Mouse (Mus musculus) neural tube, embryonic 13.5 days (tissue): ENCODE results near the gene Elovl1. TPM values are rescaled to one million over a fixed set of nuclear protein-coding genes. Genes with fewer than 3 reads are reported as not detected.
A peak's percentile ranks its signal among the peaks of the same experiment; 100 is the strongest.

Experiments used
- ATAC-seq: fragments of 200-750 bp; cut with Nextera tagmentation; 2 replicates; pipeline ENCODE4 v1.8.0; 2017; ENCODE audit warnings: low read depth, mild to moderate bottlenecking, moderate TSS enrichment, moderate library complexity
- H3K27ac ChIP-seq: fragments of 300-500 bp; sonication (generic); replicated peaks from 2 replicates; pipeline ENCODE4 v1.5.1; 2015; ENCODE audit warnings: moderate library complexity, mild to moderate bottlenecking, inconsistent platforms
- H3K27me3 ChIP-seq: fragments of 300-500 bp; sonication (generic); 2 replicates; pipeline ENCODE4 v1.6.1; 2015; ENCODE audit warnings: mild to moderate bottlenecking, inconsistent platforms
- H3K36me3 ChIP-seq: fragments of 300-500 bp; sonication (generic); 2 replicates; pipeline ENCODE4 v1.6.1; 2015; ENCODE audit warnings: mild to moderate bottlenecking, inconsistent platforms
- H3K4me1 ChIP-seq: fragments of 300-500 bp; sonication (generic); replicated peaks from 2 replicates; pipeline ENCODE4 v1.6.1; 2015; ENCODE audit warnings: inconsistent platforms
- H3K4me2 ChIP-seq: fragments of 300-500 bp; sonication (generic); 2 replicates; pipeline ENCODE4 v1.6.1; 2015; ENCODE audit warnings: inconsistent platforms, mild to moderate bottlenecking, moderate library complexity
- H3K4me3 ChIP-seq: fragments of 300-500 bp; sonication (generic); 2 replicates; pipeline ENCODE4 v1.5.1; 2015; ENCODE audit warnings: mild to moderate bottlenecking, inconsistent platforms
- H3K9ac ChIP-seq: fragments of 300-500 bp; sonication (generic); 2 replicates; pipeline ENCODE4 v1.6.1; 2015; ENCODE audit warnings: moderate library complexity, mild to moderate bottlenecking, inconsistent platforms
- H3K9me3 ChIP-seq: fragments of 300-500 bp; sonication (generic); 2 replicates; pipeline ENCODE4 v1.6.1; 2016; ENCODE audit warnings: inconsistent platforms
- WGBS: fragments of 180-500 bp; shearing (Covaris S2); methylation state at CpG from one replicate; pipeline ENCODE4 v1.1.7; 2015; 5-methylcytosine and 5-hydroxymethylcytosine counted together
- polyA plus RNA-seq: library from polyadenylated mRNA; unstranded; fragments of >200 nt; fragmentation: Nextera tagmentation; extraction: Ambion mirVana; gene quantifications from 2 replicates; pipeline ENCODE4 v1.2.1, GENCODE M21; 2015

Elovl1 gene
- polyA plus RNA-seq, 1 experiment from 2014 or later, result 38.0 TPM

DNA sequence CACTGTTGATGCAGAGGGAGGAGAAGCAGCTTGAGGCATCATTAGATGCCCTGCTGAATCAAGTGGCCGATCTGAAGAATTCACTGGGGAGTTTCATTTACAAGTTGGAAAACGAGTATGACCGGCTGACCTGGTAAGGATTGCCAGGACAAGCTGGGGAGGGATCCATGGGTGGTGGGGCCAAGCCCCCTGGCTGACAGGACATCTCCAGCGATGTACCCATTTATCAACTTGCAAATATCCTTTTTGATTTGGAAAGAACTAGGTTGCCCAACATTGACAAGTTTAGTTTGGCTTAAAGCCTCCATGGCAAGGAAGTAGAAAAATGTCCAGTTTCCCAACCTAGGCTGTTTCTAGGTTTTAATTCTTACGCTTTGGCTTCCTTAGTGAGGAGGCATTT, 17.0 kb upstream of the Elovl1 start:
- H3K27ac ChIP-seq, result no peak overlapping the region
- H3K9me3 ChIP-seq, result no peaks in the 10 kb centered on the region
- peaks cover 29% of the 10 kb centered on the region for H3K4me1 ChIP-seq
- peaks cover 52% of the 10 kb centered on the region for H3K36me3 ChIP-seq
- no peaks in the 10 kb centered on the region for H3K27me3 ChIP-seq
- 95% methylated on average over 5 of the region's 5 CpGs for WGBS
- no peak overlapping the region for H3K4me3 ChIP-seq
- H3K9ac ChIP-seq, result no peak overlapping the region
- no peak overlapping the region for H3K4me2 ChIP-seq
- ATAC-seq, result no peak

GRCm38 (mm10) chr4:118413553-118413952, 14.3 kb upstream of the Elovl1 start:
- Histone ChIP-seq H3K9ac (no peak overlapping the region), H3K27me3 (no peaks in the 10 kb centered on the region), H3K4me2 (no peak overlapping the region), H3K4me1 (peaks cover 13% of the 10 kb centered on the region), H3K9me3 (no peaks in the 10 kb centered on the region), H3K36me3 (peaks cover 76% of the 10 kb centered on the region), H3K4me3 (no peak overlapping the region), H3K27ac (no peak overlapping the region)
- 94% methylated on average over 5 of the region's 5 CpGs for WGBS
- ATAC-seq, result no peak

- H3K27ac ChIP-seq, result no peak overlapping the region
Observed at GRCm38 (mm10) chr4:118415779-118416178, 12.1 kb upstream of the Elovl1 start.

DNA sequence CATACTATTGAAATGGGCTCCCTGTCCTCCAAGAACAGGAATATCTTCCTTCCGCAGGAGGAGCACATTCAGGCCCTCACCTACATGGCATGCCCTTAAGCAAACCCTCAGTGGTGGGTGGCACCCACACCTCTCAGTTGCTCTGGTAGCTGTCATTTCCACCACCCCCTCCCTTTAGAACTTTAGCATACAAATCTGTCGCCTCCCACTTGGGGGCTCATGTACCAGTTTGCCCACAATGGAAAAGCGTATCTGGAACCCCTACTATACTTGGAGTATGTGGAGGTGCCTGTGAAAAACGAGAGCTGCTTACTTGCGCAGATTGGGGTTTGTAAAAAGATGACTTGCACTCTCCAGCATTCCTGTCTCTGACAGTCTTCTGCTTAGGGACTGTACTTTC, 11.6 kb upstream of the Elovl1 start:
- no peak overlapping the region for H3K9ac ChIP-seq
- no peaks in the 10 kb centered on the region for H3K4me1 ChIP-seq
- no peak overlapping the region for H3K4me2 ChIP-seq
- no peak overlapping the region for H3K4me3 ChIP-seq
- no peaks in the 10 kb centered on the region for H3K27me3 ChIP-seq
- peaks cover 99% of the 10 kb centered on the region for H3K36me3 ChIP-seq
- no peak for ATAC-seq
- H3K9me3 ChIP-seq, result no peaks in the 10 kb centered on the region
- WGBS, result 89% methylated on average over 5 of the region's 5 CpGs
- 0 out of 2 replicates have a peak overlapping the region, but pooled peaks have one; percentile 23 for H3K27ac ChIP-seq

More at GRCm38 (mm10) chr4:118415779-118416178, 12.1 kb upstream of the Elovl1 start:
- no peaks in the 10 kb centered on the region for H3K27me3 ChIP-seq
- no peaks in the 10 kb centered on the region for H3K9me3 ChIP-seq
- H3K4me2 ChIP-seq, result no peak overlapping the region
- ATAC-seq, result no peak
- H3K4me1 ChIP-seq, result 0 out of 2 replicates have a peak, but pooled peaks cover under 1% of the 10 kb centered on the region
- peaks cover 98% of the 10 kb centered on the region for H3K36me3 ChIP-seq
- no peak overlapping the region for H3K4me3 ChIP-seq
- WGBS, result 92% methylated on average over 2 of the region's 2 CpGs
- no peak overlapping the region for H3K9ac ChIP-seq

- Histone ChIP-seq H3K27me3 (no peaks in the 10 kb centered on the region), H3K4me1 (no peaks in the 10 kb centered on the region), H3K4me3 (no peak overlapping the region), H3K4me2 (no peak overlapping the region), H3K27ac (peak overlapping the region; percentile 42; the same call in 1 of the 2 replicates), H3K36me3 (peaks cover 99% of the 10 kb centered on the region), H3K9me3 (no peaks in the 10 kb centered on the region), H3K9ac (no peak overlapping the region)
- ATAC-seq, result no peak
- 87% methylated on average over 13 of the region's 13 CpGs for WGBS
Observed at GRCm38 (mm10) chr4:118417112-118417797, 10.6 kb upstream of the Elovl1 start.

DNA sequence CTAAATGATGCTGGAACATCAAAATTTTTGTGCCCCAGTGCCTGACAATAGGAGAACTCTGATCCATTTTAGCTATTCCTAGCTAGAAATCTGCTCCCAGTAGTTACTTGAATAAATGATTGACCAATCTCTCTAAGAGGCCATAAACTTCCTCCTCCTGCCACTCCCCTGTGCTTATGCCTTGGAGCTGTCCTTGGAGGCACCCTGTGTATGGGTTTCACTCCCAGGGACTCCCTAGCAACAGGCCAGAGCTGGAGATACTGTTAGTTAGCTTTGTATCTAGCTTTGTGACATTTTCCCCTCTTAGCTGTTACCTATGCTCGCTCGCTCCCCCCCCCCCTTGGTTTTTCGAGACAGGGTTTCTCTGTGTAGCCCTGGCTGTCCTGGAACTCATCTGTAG, 6.5 kb upstream of the Elovl1 start:
- no peak for ATAC-seq
- WGBS, result 87% methylated on average over 3 of the region's 3 CpGs
- Histone ChIP-seq H3K27me3 (no peaks in the 10 kb centered on the region), H3K27ac (no peak overlapping the region), H3K9ac (no peak overlapping the region), H3K4me3 (no peak overlapping the region), H3K4me1 (no peaks in the 10 kb centered on the region), H3K9me3 (no peaks in the 10 kb centered on the region), H3K36me3 (peaks cover 71% of the 10 kb centered on the region), H3K4me2 (no peak overlapping the region)

DNA sequence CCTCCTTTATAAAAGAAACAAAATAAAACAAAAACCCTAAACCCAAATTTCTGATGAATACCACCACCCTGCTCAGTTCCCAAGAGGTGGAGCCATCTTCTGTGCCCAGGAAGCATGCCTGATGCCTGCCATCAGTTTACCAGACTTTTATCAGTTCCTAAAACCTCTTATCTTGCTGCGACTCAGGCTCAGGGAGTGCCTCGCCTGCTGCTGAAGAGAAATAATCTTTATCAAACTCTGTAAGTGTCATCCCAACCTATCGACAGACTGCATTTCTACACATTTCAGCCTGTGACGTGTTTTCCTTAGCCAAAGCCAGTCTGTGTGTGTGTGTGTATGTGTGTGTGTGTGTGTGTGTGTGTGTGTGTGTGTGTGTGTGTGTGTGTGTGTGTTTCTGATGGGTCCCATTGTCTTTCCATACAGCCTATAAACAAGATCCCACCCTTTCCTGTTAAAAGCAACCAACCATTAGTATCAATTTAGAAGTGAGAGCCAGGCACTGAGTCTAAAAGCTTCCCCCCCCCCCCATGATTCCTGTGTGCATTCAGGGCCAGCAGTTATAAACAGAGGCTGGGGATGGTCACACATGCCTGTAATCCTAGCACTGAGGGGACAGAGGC, 3.2 kb upstream of the Elovl1 start:
- WGBS, result 92% methylated on average over 4 of the region's 4 CpGs
- H3K4me3 ChIP-seq, result no peak overlapping the region
- ATAC-seq, result no peak
- no peaks in the 10 kb centered on the region for H3K9me3 ChIP-seq
- peaks cover 32% of the 10 kb centered on the region for H3K4me1 ChIP-seq
- H3K27me3 ChIP-seq, result no peaks in the 10 kb centered on the region
- H3K27ac ChIP-seq, result no peak overlapping the region
- no peak overlapping the region for H3K4me2 ChIP-seq
- H3K9ac ChIP-seq, result no peak overlapping the region
- peaks cover 39% of the 10 kb centered on the region for H3K36me3 ChIP-seq

GRCm38 (mm10) chr4:118425374-118425773, 2.5 kb upstream of the Elovl1 start:
- Histone ChIP-seq H3K4me3 (no peak overlapping the region), H3K27me3 (no peaks in the 10 kb centered on the region), H3K9me3 (no peaks in the 10 kb centered on the region), H3K36me3 (peaks cover 33% of the 10 kb centered on the region), H3K27ac (no peak overlapping the region), H3K4me2 (no peak overlapping the region), H3K4me1 (peaks cover 38% of the 10 kb centered on the region), H3K9ac (no peak overlapping the region)
- WGBS, result 92% methylated on average over 1 of the region's 1 CpGs
- no peak for ATAC-seq

- ATAC-seq, result peak; percentile 22
- Histone ChIP-seq H3K4me2 (peak overlapping the region; percentile 91), H3K4me3 (peak overlapping the region; percentile 46), H3K36me3 (peaks cover 35% of the 10 kb centered on the region), H3K27ac (peak overlapping the region; percentile 42), H3K4me1 (peaks cover 38% of the 10 kb centered on the region), H3K9ac (peak overlapping the region; percentile 69), H3K9me3 (no peaks in the 10 kb centered on the region), H3K27me3 (no peaks in the 10 kb centered on the region)
- WGBS, result 2% methylated on average over 5 of the region's 5 CpGs
Observed at GRCm38 (mm10) chr4:118427415-118427767, 502 bp upstream of the Elovl1 start.

GRCm38 (mm10) chr4:118428531-118429214, 780 bp downstream of the Elovl1 start:
- Histone ChIP-seq H3K27me3 (no peaks in the 10 kb centered on the region), H3K9me3 (no peaks in the 10 kb centered on the region), H3K27ac (peak overlapping the region; percentile 42; the same call in 1 of the 2 replicates), H3K4me2 (peak overlapping the region; percentile 91), H3K4me3 (peak overlapping the region; percentile 46), H3K4me1 (peaks cover 38% of the 10 kb centered on the region), H3K9ac (peak overlapping the region; percentile 69), H3K36me3 (peaks cover 39% of the 10 kb centered on the region)
- ATAC-seq, result peak; percentile 14; the same call in 1 of the 2 replicates
- 47% methylated on average over 15 of the region's 15 CpGs for WGBS

DNA sequence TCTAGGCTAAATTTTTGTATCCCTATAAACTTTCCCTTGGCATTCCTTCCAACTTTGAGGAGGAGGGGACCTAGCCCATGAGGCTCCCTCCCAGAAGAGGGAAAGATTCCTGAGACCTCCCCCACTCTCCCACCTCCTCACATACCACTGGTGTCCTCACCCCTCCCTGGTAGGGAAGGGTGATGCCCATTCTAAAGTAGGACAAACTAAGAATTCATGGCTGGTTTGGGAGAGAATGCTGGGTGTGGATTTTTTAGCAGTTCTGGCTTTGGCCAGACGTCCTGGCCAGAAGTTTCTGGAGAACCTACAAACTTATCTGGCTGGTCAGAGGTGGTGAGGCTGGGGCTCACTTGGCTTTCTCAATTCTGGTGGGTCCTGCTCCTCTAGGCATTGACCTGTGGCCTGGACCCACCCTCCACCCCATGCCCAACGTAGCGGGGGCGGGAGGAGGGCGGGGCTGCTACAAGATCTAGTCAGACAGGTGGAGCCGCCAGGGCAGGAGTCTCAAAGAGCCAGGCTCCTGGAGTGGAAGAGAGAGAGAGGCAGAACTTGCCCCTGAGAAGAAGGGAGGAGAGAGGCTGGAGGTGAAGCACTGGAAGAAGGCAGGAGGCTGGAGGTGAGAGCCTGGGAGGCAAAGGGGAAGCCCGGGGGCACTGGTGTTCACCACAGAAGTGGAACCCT, 1.5 kb downstream of the Elovl1 start:
- Histone ChIP-seq H3K36me3 (peaks cover 39% of the 10 kb centered on the region), H3K4me2 (peak overlapping the region; percentile 91), H3K9ac (0 out of 2 replicates have a peak overlapping the region, but pooled peaks have one; percentile 69), H3K4me3 (no peak overlapping the region; the same call in 1 of the 2 replicates), H3K4me1 (peaks cover 41% of the 10 kb centered on the region), H3K27ac (no peak overlapping the region), H3K9me3 (no peaks in the 10 kb centered on the region), H3K27me3 (no peaks in the 10 kb centered on the region)
- WGBS, result 57% methylated on average over 7 of the region's 7 CpGs
- no peak for ATAC-seq

DNA sequence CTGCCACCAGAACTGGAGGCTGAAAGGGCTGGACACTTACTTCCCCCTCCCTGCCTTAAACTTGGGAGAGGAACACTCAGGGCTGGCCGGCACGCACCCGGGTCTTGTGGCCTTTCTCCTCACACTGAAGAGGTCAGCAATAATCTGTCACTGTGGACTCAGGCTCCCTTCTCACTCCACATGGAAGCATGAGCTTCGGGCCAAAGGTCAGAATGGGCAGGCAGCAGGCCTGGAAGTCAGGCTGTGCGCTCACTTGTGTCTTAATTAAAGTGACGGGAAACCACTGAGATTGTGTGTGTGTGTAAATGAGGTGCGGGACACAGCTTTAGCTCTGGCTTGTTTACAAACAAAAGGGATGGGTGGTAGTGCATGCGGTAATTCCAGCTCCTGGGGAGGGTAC, 4.4 kb downstream of the Elovl1 start:
- H3K4me1 ChIP-seq, result peaks cover 58% of the 10 kb centered on the region

More for the DNA sequence above, 4.4 kb downstream of the Elovl1 start:
- no peak for ATAC-seq
- Histone ChIP-seq H3K4me3 (no peak overlapping the region), H3K9me3 (no peaks in the 10 kb centered on the region), H3K4me2 (no peak overlapping the region), H3K27ac (no peak overlapping the region), H3K9ac (no peak overlapping the region), H3K27me3 (no peaks in the 10 kb centered on the region), H3K36me3 (peaks cover 40% of the 10 kb centered on the region)
- WGBS, result 69% methylated on average over 8 of the region's 8 CpGs
